Mouse (Mus musculus): ENCODE data around the gene Akap8.

Akap8 gene

DNA sequence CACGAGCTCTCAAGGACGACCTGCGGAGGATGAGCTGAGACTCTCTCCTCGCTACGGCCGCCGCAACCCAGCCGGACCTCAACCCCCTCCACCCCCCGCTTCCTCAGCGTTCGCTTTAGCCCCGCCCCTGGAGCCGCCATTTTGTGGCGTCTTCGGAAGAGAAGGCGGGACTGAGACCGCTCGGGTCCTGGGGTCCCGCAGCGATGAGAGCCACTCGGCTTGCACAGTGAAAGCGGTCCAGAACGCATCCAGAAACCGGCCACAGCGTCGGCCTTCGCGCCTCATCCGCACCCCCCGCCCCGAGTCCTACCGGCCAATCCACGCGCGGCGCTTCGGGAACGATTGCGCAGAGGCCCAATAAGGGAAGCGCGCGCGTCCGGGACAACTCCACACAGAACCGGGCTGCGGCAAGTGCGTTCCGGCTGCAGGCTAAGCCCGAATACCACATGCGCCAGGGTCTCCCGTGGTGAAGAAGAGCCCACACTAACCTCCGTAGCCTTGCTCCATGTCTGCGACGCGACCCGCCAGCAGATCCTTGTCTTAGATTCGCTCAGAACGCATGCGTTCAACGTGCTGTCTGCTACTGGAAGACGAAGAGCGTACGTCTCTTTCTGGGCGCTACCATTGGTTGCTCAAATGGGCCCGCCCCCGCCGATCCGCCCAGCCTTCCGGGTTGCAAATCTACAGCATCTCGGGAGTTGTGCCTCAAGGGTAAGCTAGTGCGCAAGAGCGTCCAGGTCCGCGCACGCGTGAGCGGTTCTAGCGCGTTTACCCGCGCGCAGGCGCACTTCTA is at the start of gene Akap8:
Gene Akap8, minus strand, starts transcription at position 642 of the 793 bp plus-strand sequence.
- DNase-seq (ENCODE audit: low spot score in 2 of 2): peak; percentile 99

DNA sequence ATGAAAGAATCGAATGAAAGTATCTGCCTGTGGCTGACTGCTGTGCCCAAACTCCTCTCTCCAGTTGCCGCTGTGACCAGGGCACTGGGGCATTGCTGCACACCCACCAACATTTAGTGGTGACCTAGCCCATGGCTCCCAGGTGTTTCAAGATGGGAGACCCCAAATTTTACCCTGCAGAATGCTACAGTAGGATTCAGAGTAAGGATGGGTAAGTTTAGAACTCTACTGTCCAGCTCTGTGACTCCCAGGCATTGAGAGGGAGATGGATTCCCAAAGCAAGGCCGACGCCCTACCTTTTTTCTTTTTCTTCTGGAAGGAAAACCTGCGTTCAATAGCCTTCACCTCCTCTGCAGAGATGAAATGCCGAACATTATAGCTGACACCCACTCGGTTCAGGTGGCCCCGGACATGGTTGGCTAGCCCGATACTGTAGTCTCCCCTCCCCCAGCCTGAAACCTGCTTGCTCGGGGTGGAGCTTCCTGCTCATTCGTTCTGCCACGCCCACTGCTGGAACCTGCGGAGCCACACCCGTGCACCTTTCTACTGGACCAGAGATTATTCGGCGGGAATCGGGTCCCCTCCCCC is 48.0 kb upstream of the Akap8 start:
- DNase-seq (ENCODE audit: low spot score in 2 of 2): no peak

DNA sequence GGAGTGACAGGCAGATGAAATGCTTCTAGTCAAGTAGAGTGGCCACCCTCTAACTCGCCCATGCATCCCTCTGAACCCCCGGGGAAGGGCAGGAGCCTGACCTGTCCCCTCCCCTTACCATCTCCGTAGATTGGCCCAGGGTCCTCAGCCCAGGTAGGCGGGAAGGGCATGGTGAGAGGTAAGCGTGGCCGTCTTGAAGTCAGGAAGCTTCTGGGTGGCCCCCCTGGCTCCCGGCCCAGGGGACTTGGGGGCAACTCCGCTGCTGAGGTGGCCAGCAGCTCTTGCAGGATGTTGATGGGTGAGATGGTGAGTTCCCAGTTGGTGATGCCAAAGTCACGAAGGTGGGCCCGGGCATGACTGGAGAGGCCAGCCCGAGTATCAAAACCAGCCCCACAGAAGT is 46.7 kb upstream of the Akap8 start:
- no peak for DNase-seq (ENCODE audit: low spot score in 2 of 2)

DNA sequence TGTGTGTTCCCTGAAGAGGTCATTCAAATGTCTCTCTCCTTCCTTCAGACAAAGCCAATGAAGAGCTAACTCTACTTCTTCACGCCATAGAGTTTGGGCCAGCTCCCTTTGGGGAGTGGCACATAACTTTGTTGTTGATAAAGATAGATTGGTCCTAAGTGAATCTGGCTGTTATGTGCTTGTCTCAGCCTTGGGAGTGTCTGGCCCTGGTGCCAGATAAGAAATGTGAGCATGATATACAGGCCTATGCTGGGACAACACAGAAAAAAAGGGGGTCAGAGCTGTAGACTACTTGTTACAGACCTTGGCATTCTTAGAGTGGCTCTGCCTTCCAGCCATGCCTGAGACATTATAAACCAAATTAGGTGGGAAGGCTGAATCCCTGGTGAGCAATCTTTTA is 44.3 kb upstream of the Akap8 start:
- no peak for DNase-seq (ENCODE audit: low spot score in 2 of 2)

DNA sequence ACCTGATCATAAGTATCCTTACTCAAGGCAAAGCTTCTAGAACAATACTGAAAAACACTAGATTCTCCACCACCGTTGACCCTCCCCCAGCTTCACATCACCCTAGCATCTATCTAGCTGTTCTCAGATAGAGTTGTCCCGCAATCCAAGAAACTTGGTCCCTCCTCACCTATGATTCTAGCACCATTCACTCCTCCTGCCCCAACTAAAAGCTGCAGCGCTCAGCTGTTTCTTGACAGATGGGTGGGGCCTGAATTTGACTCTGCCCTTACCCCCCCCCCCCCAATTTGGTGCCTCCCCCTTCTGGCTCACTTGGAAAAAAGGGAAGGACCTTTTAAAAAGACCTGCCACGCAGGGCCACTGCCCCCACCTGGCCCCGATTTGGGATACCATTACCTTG is 43.8 kb upstream of the Akap8 start:
- DNase-seq (ENCODE audit: low spot score in 2 of 2): no peak

DNA sequence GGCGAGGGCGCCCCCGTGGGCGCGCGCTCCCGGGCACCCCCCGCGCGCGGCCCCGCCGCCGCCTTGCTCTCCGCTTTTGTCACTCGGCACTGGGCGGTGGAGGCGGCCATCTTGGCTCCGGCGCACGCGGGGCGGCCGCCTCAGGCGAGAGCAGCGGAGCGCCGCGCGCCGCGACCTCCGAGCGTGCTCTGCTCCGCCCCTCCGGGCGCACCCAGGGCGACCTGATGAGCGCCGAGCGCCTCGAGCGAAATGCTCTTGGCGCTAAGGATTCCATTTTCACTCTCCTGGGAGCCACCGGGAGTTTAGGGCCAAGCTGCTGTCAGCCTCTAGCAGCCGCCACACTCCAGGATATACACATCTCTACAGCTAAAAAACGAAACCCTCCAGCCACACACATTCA is 43.3 kb upstream of the Akap8 start:
- peak; percentile 85 to 89 for DNase-seq (ENCODE audit: low spot score in 2 of 2)

DNA sequence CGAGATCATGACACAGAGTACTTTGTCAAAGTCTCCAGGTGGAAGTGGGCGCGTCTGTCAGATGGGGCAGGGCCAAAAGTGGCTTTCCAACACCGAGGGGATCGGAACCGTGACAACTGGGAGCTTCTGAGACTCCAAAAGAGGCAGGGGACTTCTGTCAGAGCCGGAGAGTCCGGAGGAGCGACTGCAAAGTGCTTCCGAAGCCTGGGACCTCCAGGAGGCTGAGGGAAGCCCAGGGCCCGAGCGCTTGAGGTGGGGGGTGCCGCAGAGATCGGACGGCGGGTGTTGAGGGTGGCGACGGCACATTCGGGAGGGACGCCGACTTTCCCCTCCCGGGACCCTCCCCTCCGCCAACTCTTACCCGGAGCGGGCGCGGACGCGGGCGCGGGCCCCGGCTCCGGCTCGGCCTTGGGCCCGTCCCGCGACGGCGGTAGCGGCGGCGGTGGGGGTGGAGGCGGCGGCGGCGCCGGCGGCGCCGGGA is 42.8 kb upstream of the Akap8 start:
- no peak for DNase-seq (ENCODE audit: low spot score in 2 of 2)

DNA sequence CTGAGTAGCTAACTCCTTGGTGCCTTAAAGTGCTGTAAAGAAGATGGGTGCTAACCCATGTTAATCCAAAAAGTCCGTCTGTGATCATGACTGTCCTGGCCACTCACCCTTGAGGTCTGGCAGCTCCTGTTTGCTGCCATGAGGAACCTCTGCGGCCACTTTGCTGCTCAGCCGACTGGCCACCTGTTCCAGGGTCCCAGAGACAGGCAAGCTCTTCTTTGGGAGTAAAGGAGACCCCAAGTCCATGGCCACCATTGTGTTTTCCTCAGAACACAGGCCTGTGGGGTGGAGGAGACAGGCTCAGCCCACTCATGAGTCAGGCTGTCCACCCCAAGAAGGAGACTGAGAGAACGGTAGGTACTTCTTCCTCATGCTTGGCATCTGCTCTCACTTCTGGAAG is 41.6 kb upstream of the Akap8 start:
- no peak for DNase-seq (ENCODE audit: low spot score in 2 of 2)

DNA sequence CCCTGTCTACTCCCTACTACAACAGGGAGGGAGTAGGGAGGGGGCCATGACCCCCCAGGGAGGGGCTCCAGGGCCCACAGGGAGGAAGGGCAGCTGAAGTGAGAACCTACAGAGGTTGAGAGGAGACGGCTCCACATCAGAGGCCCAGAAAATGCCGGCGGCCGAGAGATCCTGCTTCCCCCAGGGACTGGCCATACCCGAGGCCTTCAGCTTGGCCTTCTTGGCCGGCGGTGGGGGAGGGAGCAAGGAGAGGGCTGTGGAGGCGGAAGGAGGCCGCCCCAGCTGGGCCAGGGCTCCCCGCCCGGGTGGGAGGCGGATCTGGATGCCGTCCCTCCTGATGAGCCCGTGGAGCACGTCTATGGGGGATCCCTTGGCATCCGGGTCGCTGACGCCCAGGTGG is 38.9 kb upstream of the Akap8 start:
- no peak for DNase-seq (ENCODE audit: low spot score in 2 of 2)

DNA sequence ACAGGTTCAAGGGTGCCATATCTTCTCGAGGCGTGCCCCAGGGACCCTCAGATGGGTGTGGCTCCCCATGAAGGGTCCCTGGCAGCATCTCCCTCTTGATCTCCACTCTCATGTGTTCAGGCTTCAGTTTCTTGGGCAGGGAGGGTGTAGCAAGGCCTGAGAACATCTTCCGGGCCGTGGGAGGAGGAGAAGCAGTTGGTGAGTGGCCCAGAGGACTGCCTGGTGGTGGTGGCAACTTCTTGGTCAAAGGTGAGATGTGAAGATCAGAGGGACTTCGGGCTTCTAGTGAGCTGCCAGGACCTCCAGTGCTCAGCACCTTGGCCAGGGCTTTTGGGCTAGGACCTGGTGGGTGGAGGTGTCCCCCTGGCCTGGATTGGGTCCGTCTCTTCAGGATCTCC is 37.9 kb upstream of the Akap8 start:
- DNase-seq (ENCODE audit: low spot score in 2 of 2): no peak

DNA sequence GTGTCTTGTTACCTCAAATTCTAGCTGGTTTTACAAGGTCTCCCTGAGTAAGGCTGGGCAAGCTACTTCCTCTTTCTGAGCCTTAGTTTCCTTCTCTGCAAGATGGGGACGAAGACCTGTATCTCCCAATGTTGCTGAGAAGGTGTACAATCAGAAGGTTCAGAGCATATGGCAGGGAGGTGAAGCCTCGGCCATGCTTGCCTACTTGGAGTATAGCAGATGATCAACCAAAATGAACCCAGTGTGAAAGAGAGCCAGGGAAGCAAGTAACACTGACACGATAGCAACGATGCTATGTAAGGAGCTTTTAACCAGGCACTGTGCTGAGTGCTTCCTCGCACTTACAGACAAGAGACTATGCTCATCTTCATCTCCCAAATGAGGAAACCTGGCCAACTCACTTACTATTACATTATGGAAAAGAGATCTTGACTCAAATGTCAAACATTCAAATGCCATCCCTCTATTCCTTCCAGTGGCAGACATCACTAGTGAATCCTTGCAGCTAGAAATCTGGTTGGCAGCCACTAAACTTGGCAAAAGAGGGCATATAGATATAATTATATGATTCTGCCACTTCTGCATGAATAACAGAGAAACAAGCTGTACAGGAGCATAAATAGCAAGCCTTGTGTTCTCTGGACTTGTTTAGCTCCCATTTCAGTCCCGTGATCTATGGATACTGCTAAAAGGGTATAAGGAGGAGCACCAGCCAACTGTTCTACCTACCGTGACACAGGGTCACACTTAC is 37.3 kb upstream of the Akap8 start:
- DNase-seq (ENCODE audit: low spot score in 2 of 2): no peak

DNA sequence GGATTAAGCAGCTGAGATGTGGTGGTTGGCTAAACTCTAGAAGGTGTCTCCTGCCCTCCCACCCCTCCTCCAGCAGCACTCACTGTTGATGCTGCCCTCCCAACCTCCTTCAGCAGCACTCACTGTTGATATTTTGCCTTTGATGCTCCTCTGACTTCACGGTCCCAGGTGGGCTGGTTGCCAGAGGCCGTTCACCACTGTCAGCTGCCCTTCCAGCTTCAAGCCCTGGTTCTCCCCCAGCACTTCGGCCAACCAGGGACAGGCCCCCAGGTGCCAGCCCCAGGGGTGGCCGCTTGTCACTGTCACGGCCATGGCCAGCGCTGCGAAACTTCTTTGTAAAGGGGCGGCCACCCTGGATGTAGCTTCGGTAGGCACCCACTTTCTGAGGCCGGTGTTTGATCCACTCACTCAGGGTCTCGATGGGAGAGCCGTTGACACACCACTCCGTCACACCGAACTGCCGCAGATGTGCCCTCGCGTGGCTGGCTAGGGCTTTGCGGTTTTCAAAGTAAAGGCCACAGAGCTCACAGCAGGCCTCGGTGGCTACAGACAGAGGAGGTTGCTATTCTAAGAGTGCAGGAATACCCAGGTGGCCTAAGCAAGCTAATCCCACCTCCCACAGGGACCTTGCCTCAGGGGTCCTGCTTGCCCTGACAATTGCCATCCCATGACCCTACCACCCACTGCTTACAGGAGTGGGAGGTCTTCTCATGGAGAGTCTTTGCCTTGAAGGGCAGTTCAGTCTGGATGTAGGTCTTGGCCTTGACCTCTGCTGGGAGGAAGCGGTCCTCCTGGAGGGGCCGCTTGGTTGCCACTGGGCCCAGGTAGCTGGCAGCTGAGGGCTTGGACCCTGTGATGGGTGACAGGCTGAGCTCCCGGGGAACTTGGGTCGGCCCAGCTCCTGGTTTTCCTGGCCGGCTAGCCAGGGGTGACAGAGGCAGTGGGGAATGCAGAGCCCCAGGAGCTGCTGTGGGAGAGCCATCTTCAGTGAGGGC is 36.0 kb upstream of the Akap8 start:
- no peak for DNase-seq (ENCODE audit: low spot score in 2 of 2)

DNA sequence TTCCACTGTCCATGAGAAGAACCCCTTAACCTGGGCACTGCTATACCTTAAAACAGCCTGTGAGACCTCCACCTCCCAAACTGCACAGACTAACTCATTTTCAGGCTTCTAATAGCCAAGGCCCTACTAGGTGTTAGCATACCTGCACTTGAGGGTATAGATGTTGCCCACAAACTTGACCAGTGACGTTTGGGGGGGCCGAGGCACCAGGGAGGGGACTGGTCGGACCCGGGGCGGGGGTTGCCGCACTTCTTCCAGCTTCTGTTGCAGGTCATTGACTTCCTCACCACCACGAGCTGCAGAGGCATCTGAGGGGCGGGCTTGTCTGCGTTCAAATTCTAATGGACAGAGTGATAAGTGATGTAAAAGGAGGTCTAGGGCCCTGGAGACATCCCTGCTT is 35.2 kb upstream of the Akap8 start:
- no peak for DNase-seq (ENCODE audit: low spot score in 2 of 2)

DNA sequence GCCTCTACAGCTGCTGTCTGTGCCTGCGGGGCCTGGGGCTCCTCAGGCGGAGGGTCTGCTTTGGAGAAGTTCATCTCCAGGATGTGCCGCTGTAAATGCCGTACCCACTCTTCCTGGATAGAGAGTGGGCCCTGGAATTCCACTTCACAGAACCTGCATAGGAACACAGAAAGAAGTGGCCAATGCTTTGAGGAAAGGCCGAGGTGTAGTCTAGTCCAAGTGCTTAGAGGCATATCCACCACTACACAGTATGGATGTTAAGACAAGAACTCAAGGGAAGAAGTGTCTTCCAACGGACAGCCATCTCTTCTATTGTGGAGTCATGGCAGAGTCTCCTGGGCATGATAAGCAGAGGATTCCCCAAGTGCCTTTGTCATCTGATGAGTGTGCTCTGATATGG is 34.0 kb upstream of the Akap8 start:
- DNase-seq (ENCODE audit: low spot score in 2 of 2): no peak

DNA sequence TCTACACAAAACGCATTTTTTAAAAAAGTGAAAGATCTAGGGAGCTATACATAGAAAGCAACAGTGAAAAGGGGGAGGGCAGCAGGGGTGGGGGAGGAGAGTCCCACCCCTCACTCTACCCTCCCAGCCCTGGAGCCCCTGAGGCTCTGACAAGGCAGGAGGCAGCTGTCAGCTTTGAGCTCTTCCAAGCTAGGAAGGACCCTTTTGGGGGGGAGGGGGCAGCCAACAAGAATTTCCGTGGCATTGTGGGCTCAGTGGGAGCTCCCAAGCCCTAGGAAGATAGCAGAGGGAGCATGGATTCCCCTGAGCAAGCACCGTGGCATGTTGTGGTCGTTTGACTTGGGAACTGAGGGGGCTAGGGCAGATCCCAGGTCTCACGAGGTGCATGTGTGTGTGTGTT is 33.2 kb upstream of the Akap8 start:
- DNase-seq (ENCODE audit: low spot score in 2 of 2): no peak

DNA sequence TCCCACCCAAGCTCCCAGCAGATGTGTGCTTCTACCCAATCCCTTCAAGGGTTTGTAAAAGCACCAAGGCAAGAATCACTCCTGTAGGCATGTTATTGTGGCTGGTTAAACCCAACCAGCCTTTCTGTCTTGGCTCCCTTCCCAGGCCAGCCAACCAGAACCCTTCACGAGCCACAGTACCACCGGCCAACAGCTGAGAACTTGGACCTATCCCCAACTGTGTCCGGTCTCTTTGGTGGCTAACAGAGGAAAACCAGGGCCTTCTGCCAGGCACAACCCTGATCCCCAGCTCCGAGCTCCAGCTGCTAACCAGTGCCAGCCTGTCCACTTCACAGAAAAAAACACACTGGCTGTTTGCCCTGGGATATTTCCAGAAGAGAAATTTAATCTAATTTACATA is 32.7 kb upstream of the Akap8 start:
- DNase-seq (ENCODE audit: low spot score in 2 of 2): peak; percentile 43 to 59

DNA sequence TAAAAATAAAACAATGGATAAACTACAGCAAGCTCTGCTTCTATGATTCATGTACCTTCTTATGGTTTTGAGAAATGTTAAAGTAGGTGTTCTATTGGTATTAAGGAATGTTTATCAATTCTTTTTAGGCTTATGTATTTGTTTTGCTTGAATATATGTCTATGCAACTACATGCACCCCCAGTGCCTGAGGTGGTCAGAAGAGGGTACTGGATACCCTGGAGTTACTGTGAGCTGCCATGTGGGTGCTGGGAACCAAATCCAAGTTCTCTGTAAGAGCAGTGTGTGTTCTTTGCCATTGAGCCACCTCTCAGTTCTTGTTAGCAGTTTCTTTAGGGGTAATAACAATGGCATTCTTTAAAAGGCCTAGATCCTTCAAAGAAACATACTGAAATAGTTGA is 30.7 kb upstream of the Akap8 start:
- DNase-seq (ENCODE audit: low spot score in 2 of 2): no peak

DNA sequence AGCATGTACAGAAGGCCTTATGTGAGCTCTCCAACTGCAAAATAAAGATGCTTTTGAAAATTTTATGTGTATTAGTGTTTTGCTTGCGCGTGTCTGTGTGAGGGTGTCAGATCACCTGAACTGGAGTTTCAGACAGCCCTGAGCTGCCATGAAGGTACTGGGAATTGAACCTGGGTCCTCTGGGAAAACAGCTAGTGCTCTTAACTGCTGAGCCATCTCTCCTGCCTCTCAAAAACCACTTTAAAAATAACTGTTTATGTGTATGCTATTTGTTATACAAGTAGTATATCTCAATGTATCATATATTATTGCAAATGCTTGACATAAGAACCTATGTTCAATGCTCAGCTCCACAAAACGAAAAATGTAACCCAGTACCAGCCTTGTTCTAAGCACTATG is 30.2 kb upstream of the Akap8 start:
- no peak for DNase-seq (ENCODE audit: low spot score in 2 of 2)

DNA sequence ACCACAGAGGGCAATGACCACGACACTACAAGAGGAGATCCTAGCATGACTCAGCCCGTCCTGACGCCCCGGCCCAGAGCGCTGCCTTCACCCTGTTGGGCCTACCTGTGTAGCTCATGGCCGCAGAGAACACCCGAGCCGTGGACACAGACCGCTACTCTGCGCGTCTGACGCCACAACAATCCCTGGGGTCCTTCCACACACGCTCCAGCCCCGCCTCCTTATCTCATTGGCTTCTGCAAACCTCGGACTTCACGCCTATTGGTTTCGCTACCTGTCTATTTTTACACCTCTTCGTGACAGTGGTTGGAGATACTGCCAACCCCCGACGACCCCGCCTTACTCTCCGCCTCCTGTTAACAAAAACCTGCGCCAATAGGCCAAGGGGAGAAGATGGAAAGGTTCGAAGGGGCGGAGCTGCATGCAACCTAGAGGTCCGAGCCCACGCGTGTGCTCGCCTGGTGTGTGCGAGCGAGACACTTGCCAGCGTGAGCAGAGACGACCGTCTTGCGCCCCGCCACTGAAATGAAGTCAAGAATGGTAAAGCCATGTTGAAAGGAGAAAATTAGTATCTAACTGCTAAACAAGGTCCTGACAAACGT is 29.4 kb upstream of the Akap8 start, which contains the start of gene Akap8l:
Gene Akap8l, minus strand, starts transcription at position 226 of the 602 bp plus-strand sequence.
- peak; percentile 99 for DNase-seq (ENCODE audit: low spot score in 2 of 2)

DNA sequence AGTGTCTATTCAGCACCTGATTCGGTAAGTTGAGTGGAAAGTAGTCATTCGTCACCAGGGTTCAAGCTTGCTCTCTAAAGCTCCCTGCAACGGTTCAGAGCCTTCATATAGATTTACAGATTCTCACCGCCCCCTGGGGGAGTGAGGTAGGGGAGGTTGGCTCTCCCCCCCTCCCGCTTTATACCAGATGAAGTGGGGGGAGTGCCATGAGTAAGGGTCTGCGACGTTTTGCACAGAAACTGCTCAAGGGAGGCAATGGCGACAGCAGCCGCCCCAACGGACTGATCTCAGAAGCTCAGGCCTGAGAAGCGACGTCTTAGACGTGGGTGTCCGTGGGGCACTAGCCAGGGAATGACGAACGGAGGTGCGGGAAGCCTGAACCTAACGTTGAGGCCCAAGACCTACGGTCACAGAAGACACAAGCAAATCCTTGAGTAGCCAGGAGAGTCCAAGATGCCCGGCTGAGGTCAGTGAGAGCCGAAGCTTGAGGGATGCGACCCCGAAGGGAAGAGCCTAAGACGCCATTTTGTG is 28.9 kb upstream of the Akap8 start:
- no peak for DNase-seq (ENCODE audit: low spot score in 2 of 2)
